Mouse (Mus musculus): ENCODE results near the gene Plekhg3.

Plekhg3 gene

DNA sequence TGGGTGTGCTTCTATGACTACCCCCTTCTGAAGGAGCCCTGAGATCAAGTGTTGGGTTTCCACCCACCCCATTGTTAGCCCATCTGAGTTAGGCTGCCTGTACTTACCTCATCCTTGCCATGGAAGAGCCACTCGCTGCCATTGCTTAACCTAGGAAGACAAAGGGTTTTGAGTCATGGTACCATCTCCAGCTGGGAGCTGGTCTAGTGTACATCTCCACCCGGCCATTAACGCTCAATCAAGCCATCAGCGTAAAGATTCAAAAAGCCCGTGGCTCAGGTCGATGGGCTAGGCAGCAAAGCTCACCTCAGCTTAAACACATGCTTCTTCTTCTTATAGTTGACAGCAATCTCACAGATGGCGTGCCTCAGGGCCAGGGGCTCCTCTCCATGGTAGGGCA is 52.8 kb downstream of the Plekhg3 start:
- DNase-seq (ENCODE audit: low spot score in 2 of 2), result no peak

DNA sequence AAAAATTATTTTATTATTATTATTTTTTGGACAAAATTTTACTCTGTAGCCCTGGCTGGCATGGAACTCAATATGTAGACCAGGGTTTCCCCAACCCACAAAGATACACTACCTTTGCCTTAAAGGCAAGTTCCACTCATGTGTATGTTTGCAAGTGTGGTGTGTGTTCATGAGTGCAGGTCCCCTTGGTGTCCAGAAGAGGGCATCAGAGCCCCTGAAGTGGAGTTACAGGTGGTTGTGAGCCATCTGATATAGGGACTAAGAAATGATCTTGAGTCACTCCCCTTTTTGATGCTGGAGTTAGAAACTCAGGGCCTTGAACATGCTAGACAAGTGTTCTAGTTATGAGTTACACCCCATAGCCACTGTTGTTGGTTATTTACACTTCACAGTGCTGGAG is 54.3 kb downstream of the Plekhg3 start:
- DNase-seq (ENCODE audit: low spot score in 2 of 2), result no peak

DNA sequence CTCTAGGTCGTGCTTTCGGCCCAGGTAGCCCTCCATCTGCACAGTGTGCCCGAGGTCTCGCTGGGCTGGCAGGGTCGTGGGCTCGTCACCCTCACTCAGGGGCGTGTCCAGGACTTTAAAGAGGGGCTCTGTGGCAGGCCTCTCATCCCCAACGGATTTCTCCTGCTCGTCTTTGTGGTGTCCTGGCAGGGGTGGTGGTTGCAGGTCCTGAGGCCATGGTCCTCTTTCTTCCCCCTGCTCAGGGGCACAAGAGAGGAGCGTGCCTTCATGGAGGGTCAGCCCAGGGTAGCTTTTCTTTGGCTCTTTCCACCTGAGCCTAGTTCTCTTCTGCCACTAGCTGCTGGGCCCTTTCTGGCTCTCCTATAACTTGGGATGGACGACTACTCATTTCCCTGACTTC is 56.7 kb downstream of the Plekhg3 start:
- no peak for DNase-seq (ENCODE audit: low spot score in 2 of 2)

DNA sequence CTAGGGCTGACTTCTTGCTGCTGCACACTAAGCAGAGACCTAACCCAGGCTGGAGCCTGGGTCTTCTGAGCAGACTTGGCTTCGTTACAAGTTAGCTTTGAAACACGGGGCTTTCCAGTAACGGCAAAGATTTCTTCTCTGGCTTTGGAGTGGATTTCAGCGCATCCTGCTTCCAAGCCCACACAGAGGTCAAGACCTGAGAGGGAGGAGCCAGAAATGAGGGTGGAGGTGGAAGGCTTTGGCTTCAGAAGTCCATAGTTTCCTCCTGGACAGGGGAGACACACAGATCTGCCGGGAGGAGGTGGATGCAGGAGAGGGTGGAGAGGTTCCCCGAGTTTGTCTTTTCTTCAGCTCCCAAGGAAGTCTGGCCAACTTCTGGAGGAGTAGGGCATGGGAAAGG is 58.8 kb downstream of the Plekhg3 start:
- no peak for DNase-seq (ENCODE audit: low spot score in 2 of 2)

DNA sequence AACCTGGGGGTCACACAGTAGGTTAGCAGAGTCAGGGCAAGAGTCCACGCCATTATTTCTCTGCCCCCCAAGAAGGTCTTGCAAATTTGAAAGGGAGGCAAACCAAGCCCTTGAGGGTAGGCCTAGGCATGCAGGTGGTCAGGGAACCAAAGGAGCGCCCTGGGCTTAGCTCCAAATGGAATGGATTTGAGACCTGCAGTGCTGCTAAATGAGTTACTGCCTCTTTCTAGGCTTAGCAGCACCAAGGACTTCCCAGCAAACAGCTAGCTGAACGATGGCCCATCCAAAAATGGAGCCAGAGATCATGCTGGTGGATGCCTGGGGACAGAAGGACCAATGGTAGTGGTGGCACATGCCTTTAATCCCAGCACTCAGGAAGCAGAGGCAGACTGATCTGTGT is 60.3 kb downstream of the Plekhg3 start:
- no peak for DNase-seq (ENCODE audit: low spot score in 2 of 2)

DNA sequence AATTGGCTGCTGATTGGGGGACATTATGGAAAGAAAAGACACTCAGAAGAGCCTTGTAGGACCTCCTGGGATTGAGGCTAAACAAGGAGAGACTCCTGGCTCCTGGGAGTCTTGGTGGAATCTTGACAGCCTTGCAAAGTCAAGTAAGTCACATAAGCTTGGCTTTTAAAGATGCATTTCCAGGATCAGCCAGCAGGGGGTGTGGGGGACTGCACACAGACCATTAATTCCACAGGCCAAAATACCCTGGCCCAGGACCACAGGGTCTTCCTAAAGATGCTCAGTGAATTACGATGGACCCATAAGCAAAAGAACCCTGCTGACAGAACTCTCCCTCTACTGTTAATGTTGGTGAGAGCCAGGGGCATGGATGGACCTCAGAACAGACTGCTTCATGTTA is 61.5 kb downstream of the Plekhg3 start:
- peak in 1 of 2 experiments; percentile 60 for DNase-seq (ENCODE audit: low spot score in 2 of 2)

DNA sequence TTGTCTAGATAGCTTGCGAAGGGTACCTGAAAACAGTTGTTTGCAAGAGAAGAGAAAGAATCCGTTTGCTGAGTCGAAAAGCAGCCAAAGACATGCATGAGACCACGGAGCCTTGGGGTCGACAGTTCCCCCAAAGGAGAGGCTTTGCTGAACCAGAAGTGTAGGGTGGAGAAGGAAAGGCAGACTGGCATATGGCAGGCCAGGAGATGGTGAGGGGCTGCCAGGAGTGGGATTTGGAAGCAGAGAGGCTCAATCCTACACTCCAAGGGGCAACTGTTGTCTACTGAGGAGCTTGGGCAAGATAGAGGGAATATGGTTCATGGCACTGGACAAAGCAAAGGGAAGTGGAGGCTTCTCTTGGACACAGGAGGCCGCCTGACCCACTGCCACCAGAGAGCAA is 62.6 kb downstream of the Plekhg3 start:
- no peak for DNase-seq (ENCODE audit: low spot score in 2 of 2)

DNA sequence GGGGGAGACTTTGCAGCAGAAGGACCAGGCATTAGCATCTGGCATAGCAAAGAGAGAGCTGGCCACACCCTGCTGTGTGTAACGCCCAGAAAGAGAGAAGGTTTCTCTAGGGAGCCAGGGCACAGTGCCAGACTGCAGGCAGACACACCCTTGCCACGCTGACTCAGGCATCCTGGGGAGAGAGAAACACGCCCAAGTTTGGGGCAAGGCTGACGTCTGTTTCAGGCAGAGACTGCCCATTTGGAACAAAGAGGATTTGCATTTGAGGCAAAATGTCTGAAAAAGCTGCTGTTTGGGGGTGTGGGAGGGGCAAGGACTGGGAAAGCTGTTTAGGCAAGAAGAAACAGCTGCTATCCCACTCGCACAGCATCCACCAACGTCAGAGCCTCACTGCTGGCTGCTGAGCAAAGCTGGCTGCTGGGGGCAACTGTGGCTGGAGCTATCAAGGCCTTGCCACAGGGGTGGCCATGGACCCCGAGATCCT is 63.2 kb downstream of the Plekhg3 start:
- peak in 1 of 2 experiments; percentile 53 for DNase-seq (ENCODE audit: low spot score in 2 of 2)

DNA sequence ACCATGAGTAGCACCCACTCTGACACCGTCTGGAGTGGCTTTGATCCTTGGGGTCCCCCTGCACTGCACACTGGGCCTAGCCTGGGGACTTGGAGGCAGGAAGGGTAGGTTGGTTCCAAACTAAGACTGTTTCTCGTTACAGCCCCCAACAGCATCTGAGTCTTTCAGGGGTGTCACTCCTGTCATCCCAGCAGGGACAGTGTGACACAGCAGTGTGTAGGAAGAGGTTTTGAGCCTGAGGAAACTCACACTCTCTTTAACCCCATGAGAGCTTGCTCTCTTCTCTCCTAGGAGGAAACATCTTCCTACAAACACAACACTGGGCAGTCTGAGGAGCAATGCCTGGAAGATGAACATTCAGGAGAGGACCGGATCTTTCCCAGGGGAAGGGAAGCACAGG is 63.9 kb downstream of the Plekhg3 start:
- no peak for DNase-seq (ENCODE audit: low spot score in 2 of 2)

DNA sequence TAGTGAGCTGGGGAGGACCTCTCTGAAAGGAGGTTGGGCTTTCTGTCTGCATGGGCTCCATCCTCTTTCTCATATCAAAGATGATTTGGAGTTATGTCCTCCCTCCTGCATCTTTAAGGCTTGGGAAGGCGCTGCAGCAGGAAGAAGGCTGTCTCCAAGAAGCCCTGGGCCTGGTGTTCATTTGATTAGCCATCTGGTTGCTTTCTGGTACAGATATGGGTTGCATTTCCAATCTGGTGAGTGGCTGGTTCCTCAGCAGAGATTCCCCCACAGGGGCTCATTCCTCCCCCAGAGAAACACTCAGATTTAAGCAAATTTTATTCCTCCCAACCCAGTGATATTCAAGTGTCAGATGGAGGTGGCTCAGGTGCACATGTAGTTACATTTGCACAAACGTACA is 65.1 kb downstream of the Plekhg3 start:
- no peak for DNase-seq (ENCODE audit: low spot score in 2 of 2)

DNA sequence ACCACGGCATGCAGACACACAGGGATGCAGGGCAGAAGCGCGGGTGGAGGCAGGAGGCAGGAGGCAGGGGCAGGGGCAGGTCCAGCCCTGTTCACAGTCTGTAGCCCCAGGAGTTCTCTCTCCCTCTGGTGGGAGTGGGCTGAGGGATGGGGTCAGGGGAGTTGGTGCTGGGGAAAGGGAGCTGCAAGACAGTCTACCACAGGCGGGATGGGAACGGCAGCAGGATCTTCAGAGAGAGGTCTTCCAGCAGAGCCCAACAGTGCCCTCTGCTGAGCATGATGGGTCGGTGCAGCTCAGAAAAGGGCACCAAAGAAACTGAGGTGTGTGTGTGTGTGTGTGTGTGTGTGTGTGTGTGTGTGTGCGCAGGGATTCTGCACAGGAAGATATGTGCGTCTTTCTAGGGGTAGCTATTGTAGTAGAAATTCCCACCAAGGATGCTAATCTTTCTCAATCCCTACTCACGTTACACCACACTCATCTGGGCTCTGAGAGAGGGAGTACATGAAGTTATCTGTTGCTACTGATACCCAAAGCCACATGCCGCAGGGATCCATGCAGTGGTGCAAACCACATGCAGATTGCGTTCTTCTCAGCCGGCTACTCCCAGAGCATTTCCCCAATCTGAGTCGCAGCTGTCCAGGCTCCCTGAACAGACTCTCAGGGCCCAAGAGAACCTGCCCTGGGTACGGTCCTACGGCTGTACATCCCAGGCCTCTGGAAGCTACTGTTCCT is 65.8 kb downstream of the Plekhg3 start:
- DNase-seq (ENCODE audit: low spot score in 2 of 2), result peak; percentile 58 to 83

DNA sequence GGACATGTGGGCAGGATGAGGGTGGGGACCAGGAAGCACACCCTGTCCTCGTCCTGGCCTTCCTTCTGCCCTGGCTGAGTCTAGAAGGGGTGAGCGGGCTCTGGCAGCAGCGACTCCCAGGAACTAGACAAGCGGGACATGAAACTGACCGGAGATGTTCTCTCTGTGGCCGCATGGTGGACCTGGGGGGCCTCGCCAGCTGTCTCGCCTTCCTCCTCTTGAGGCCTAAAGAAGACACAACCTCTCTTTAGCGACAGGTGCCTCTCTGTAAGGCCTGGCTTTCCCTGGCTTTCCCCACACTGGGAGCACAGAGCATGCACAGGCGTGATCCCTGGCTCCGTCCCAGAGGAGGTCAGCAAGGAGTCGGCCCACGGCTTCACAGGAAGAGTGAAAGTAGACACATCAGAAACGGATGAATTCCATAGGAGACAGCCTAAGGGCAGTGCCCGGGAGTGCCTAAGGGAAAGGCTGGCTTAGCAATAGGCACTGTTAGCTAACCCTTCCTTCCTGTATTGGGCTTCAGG is 66.9 kb downstream of the Plekhg3 start:
- no peak for DNase-seq (ENCODE audit: low spot score in 2 of 2)

DNA sequence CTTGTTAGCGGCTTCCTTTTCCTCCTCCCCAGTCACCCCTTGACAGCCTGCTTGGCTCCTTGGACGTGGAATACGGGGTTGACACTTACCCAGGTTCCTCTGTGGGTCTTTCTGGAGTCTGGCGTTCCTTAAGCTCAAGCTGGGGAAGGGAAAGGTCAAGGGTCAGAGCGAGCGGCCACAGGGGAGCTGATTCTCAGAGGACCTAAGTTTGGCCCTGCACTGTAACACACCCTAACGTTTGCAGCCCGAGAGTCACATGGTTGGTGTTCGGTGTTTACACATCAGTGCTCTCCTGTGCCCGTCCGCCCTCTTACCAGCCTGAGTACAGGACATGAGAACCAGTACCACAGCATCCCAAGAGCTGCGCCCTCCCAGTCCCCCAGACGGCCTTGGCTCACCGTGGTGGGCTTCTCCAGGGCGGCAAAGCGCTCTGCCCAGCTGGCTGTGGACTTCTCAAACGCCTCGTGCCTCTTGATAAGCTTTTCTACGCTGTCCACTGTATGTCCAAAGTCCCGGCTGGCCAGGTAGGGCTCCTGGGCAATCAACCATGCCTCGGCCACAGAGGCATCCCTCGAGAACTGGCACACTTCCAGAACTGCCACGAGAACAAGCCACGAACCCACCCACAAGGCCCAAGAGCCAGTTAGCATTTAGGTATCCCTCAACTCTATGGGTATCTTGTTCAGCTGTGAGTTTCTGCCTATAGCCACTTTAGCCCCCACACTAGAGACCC is 67.7 kb downstream of the Plekhg3 start:
- DNase-seq (ENCODE audit: low spot score in 2 of 2), result no peak

DNA sequence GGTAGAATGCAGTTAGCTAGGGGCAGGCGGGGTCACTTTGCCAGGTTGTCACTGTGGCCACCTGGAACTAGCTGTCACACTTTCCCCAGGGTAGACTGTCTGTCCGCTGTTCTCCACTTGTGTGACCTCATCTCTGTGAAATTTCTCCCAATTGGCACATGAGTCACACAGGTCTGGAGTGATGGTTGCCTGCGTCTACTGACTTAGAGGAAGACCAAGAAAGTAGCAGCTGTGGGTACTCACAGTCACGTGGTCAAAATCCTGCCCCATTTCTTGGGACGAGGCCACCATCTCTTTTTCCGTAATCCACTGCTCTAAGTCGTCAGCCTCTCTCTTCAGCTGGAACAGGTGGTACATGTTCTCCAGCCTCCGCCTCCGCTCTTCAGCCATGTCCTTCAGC is 73.1 kb downstream of the Plekhg3 start:
- no peak for DNase-seq (ENCODE audit: low spot score in 2 of 2)

DNA sequence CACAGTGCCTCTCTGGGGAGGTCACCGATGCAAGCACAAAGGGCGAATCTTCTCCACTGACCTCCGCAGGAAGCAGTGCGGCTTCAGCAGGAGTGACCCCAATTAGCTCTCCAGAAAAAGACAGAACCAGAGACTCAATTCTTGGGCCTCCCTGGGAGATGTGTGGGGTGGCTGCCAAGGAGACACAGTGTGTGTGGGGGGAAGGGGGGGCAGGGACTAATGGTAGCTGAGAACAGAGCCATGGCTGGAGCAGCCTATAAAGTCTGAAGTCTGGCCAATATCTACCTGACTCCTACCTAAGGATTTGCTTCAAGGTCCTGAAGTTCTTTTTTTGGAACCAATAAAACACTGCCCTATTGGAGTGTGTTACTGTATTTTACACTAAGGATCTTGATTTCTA is 73.9 kb downstream of the Plekhg3 start:
- no peak for DNase-seq (ENCODE audit: low spot score in 2 of 2)

DNA sequence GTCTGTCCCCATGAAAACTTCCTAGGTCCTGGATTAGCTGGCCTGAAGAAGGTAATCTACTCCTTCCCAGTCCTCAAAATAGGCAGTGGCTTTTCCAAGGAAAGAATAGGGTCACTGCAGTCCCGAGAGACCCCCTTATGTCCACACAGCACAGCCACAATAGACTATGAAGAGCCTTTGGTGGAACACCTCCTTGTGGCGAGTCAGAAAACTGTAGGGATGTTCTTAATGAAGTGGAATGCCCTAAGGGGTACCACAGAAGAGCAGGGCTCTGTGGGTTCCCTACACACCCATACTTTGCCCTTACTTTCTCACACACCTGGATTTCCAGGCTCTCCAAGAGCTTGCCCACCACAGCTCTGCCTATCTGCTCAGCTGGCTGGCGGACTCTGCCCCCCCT is 75.1 kb downstream of the Plekhg3 start:
- no peak for DNase-seq (ENCODE audit: low spot score in 2 of 2)

DNA sequence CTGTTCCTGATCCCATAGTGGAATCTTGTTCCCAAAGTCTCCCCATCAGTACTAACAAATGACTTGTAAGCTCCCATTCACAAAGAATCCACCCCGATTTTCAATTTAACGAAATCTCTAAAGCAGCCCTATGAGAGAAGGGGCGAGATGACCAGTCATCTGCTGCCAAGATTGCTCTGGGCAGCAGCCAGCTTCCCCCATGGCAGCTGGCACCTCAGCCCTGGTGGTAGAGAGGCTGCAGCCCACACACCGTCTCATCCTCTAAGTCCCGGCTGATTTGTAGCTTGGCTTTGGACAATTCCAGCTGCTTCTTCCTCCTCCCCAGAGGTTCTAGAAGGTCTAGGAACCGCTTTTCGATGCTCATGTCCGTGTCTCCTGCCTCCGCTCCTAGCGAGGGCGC is 77.5 kb downstream of the Plekhg3 start:
- DNase-seq (ENCODE audit: low spot score in 2 of 2), result peak in 1 of 2 experiments; percentile 74

DNA sequence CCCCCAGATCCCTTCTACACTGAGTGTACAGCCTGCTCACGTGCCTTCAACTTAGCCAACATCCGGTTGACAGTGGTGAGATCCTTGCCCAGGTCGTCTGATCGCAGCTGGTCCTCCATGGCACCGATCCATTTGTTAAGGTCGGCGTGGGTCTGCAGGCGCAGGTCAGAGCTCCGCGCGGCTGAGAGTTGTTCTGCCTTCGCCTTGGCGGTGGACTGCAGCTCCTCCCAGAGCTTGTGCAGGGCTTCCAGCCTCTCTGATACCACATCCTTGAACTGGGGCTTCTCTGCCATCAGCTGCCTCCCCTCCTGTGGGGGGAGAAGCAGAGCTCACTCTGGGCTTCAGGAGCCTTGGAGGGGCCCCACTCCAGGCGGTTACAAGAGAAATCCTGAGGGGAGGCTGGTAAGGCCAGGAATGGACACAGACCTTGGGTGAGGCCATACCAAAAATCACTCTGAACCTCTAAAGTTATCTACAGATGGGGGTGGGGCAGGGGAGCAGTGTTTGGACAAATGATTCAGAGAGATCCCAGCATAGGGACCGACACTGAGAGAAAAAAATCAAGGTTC is 78.4 kb downstream of the Plekhg3 start:
- DNase-seq (ENCODE audit: low spot score in 2 of 2), result no peak

DNA sequence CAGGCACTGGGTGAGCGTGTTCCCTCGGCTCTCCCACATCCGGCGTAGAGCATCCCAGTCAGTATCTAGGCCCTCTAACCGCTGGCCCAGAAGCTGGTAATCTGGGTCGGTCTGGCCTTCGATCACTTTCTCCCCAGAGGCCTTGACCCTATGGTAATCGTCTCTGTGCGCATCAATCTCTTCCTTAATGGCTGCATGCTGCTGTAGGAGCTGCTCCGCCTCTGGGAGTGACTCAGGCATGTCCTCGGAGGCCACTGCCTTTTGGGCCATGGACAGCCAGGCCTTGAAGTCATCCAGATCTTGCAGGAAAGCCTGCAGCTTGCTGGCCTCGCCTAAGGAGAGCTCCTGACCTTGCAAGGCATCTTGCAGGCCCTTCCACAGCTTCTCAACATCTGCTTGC is 81.9 kb downstream of the Plekhg3 start:
- DNase-seq (ENCODE audit: low spot score in 2 of 2), result no peak

DNA sequence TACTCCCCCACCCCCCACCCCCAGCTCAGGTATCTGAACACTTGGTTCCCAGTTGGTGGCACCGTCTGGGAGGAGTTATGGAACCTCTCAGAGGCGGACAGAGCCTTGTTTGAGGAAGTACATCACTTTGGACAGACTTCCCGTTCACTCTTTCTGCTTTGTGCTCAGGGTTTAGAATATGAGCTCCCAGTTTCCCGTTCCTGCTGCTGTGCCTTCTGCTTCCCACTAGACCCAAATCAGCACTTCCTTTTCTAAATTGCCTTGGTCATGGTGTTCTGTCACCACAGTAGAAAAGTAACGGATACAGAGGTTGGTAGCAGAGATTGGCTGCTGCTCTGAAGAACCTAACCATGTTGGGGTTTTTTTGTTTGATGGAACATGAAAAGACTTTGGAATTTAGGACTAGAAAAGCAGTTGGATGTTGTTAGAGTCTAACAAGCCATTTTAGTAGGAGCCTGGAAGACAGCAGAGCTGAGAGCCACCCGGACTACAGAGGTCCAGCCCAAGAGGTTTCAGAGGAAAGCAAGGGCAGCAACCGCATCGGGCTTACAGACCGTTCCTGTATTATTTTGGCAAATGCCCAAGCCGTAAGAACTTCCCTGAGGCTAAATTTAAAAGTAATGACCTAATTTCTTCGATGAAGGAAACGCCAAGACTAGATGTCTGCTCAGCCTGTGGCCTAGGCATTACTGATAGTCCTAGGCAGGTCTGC is 84.3 kb downstream of the Plekhg3 start:
- DNase-seq (ENCODE audit: low spot score in 2 of 2), result no peak

DNA sequence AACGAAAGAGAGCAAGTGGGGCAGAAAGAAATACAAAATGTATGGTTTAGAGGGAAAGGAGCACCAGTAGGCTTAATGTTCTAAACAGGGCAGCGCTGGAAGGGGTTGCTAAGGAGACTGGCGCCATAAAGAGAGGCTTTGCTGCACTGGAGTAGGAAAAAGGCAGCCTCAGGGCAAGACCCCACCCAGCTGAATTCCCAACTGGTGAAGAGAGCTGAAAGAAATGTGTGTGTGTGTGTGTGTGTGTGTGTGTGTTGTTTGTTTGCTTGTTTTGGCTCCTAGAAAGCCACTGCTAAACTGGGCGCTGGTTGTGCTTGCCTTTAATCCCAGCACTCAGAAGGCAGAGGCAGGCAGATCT is 84.9 kb downstream of the Plekhg3 start:
- DNase-seq (ENCODE audit: low spot score in 2 of 2), result no peak

DNA sequence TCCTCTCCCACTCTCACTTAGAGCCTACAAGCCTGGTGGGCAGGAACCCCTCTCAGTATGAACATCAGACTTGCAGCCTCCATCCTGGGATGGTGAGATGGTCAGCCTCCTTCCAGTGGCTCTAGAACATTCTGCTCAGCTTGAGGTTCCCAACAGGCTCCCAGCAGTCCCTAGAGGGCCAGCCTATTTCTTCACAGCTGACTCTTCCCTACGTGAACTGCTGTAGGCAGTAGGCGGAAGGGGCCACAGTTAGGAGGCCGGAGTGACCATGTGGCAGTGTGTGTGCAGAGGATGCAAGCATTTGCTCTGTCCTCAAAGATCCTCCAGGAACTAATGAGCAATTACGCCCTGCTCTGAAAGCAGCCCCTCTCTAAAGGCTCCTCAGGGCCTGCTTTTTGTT is 87.5 kb downstream of the Plekhg3 start:
- no peak for DNase-seq (ENCODE audit: low spot score in 2 of 2)
